Mouse (Mus musculus) embryonic fibroblast, embryonic 13.5 days (primary cell): ENCODE measurements around the gene Rgs8.

ENCODE experiments used
- CTCF ChIP-seq: IDR thresholded peaks from 2 replicates; pipeline ENCODE4 v1.5.1; 2011; ENCODE audit warnings: mild to moderate bottlenecking, control low read depth, low read length, moderate library complexity, borderline replicate concordance; ENCODE audit not compliant: insufficient read depth
- POLR2A ChIP-seq: IDR thresholded peaks from 2 replicates; pipeline ENCODE4 v1.6.1; 2011; ENCODE audit warnings: low read depth, mild to moderate bottlenecking, control low read depth, low read length, moderate library complexity

DNA sequence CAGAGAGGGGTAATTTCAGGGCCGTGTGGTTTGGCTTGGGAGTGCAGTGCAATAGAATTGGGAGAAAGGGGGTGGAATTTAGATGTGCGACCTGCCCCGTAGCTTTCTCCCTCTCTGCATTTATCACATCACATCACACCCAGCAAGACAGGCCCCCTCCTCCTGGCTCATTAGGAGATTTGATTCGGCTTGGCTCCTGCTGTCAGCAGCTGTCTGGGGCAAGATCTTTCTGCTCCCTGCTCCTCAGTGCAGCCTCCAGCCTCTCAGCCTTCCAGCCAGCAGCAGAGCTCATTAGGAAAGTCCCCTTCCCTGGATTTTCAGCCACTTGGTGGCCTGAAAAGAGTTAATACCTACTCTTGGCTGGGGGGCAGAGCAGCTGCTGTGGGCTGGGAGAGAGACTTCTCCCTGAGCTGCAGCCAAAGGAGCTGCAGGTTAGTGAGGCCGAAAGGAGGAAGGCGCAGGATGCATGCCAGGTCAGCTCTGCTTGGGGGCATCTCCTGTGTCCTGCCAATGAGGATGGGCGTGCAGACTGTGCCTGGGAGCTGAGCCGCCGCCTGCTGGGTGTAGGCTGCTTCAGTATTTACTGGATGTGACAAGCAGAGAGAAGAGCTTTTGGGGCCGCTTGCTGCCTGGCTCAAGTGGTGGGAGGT, 12.4 kb downstream of the Rgs8 start:
- TF ChIP-seq POLR2A (no peak), CTCF (no peak)
